Mouse (Mus musculus): ENCODE data around the gene Frmd4b. TPM values are rescaled to one million over a fixed set of nuclear protein-coding genes. Genes with fewer than 3 reads are reported as not detected.

The Frmd4b gene
- polyA plus RNA-seq, 1 experiment from 2014 or later, result 39.4 TPM

GRCm38 (mm10) chr6:97517616-97518235 lies 99.6 kb downstream of the Frmd4b start:
- H3K27me3 ChIP-seq, result 0 out of 2 replicates have a peak, but pooled peaks cover 5% of the 10 kb centered on the region
- H3K4me2 ChIP-seq, result no peak overlapping the region
- no peaks in the 10 kb centered on the region for H3K36me3 ChIP-seq (replicated peaks)
- no peak overlapping the region for H3K4me3 ChIP-seq (replicated peaks)
- no peak for ATAC-seq (ENCODE audit: low FRiP score)
- no peak overlapping the region for H3K9ac ChIP-seq
- WGBS, result 58% methylated on average over 12 of the region's 12 CpGs
- H3K9me3 ChIP-seq, result no peaks in the 10 kb centered on the region
- H3K27ac ChIP-seq, result no peak overlapping the region
- peaks cover 24% of the 10 kb centered on the region for H3K4me1 ChIP-seq

- Histone ChIP-seq H3K9ac (no peak overlapping the region), H3K27me3 (0 out of 2 replicates have a peak, but pooled peaks cover 5% of the 10 kb centered on the region), H3K9me3 (no peaks in the 10 kb centered on the region), H3K27ac (no peak overlapping the region), H3K36me3 (replicated peaks) (no peaks in the 10 kb centered on the region), H3K4me1 (peaks cover 24% of the 10 kb centered on the region), H3K4me3 (replicated peaks) (no peak overlapping the region), H3K4me2 (no peak overlapping the region)
- no peak for ATAC-seq (ENCODE audit: low FRiP score)
- 85% methylated on average over 5 of the region's 5 CpGs for WGBS
Observed at GRCm38 (mm10) chr6:97516941-97517340, 100.4 kb downstream of the Frmd4b start.

- WGBS, result 46% methylated on average over 8 of the region's 8 CpGs
- Histone ChIP-seq H3K4me2 (no peak overlapping the region), H3K4me1 (no peaks in the 10 kb centered on the region; the same call in 1 of the 2 replicates), H3K27me3 (no peaks in the 10 kb centered on the region), H3K9ac (no peak overlapping the region), H3K36me3 (replicated peaks) (no peaks in the 10 kb centered on the region), H3K9me3 (no peaks in the 10 kb centered on the region), H3K4me3 (replicated peaks) (no peak overlapping the region), H3K27ac (no peak overlapping the region)
- ATAC-seq (ENCODE audit: low FRiP score), result no peak
Observed at GRCm38 (mm10) chr6:97510771-97511170, 106.6 kb downstream of the Frmd4b start.

DNA sequence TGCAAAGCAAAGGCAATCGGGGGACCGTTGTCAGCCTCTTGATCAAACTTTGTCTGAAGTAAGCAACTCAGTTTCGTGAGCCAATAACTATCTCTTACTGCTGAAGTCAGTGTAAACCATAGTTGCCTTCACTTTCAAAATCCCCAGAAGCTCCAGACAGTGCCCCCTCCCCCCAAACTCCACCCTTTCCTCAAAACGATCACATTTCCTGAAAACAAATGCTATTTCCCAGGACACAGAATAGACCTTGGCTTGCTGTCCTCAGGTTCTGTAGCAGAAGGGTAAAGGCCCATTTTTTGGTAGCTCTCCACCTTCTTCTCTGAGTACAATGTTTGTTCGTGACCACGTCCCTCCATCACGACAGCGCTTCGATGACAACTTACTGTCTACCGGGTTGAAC lies 107.9 kb downstream of the Frmd4b start:
- Histone ChIP-seq H3K36me3 (replicated peaks) (no peaks in the 10 kb centered on the region), H3K27ac (no peak overlapping the region), H3K9ac (no peak overlapping the region), H3K27me3 (no peaks in the 10 kb centered on the region), H3K4me1 (no peaks in the 10 kb centered on the region; the same call in 1 of the 2 replicates), H3K4me2 (no peak overlapping the region), H3K4me3 (replicated peaks) (no peak overlapping the region), H3K9me3 (no peaks in the 10 kb centered on the region)
- ATAC-seq (ENCODE audit: low FRiP score), result no peak
- WGBS, result 92% methylated on average over 10 of the region's 10 CpGs

GRCm38 (mm10) chr6:97508480-97508879 lies 108.9 kb downstream of the Frmd4b start:
- Histone ChIP-seq H3K27ac (no peak overlapping the region), H3K27me3 (no peaks in the 10 kb centered on the region), H3K4me1 (no peaks in the 10 kb centered on the region; the same call in 1 of the 2 replicates), H3K4me2 (no peak overlapping the region), H3K36me3 (replicated peaks) (no peaks in the 10 kb centered on the region), H3K9ac (no peak overlapping the region), H3K4me3 (replicated peaks) (no peak overlapping the region), H3K9me3 (no peaks in the 10 kb centered on the region)
- WGBS, result 84% methylated on average over 6 of the region's 6 CpGs
- ATAC-seq (ENCODE audit: low FRiP score), result no peak

GRCm38 (mm10) chr6:97507893-97508292 lies 109.4 kb downstream of the Frmd4b start:
- H3K4me2 ChIP-seq, result no peak overlapping the region
- no peaks in the 10 kb centered on the region; the same call in 1 of the 2 replicates for H3K4me1 ChIP-seq
- whole genome bisulfite sequencing, result 79% methylated on average over 3 of the region's 3 CpGs
- ATAC-seq (ENCODE audit: low FRiP score), result no peak
- no peak overlapping the region for H3K9ac ChIP-seq
- no peaks in the 10 kb centered on the region for H3K36me3 ChIP-seq (replicated peaks)
- no peak overlapping the region for H3K4me3 ChIP-seq (replicated peaks)
- H3K27ac ChIP-seq, result no peak overlapping the region
- H3K27me3 ChIP-seq, result no peaks in the 10 kb centered on the region
- H3K9me3 ChIP-seq, result no peaks in the 10 kb centered on the region

DNA sequence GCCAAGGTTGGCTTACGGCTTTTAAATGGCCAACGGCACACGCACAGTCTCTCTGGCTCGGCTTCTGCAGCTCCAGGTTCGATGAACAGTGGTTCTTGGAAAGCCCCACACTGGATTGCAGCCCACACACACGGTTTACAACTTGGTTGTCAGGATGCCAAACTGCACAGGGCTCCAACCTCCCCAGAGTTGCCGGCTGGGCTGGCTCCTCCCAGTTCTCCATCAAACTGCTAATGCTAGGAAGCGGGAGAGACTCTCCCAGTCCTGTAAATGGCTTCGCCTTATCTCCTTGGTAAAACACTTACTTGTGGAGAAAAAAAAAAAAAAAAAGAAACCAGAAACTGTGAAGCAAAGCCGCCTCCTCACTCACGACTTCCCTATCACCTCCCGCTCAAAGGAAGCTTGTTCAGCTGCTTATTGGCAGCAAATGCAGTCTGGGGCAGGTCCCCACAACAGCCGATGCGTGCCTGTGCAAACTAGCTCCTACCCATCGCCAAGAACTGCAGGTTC lies 111.1 kb downstream of the Frmd4b start:
- Histone ChIP-seq H3K4me2 (no peak overlapping the region), H3K27me3 (no peaks in the 10 kb centered on the region), H3K9me3 (no peaks in the 10 kb centered on the region), H3K4me3 (replicated peaks) (no peak overlapping the region), H3K9ac (no peak overlapping the region), H3K27ac (no peak overlapping the region), H3K36me3 (replicated peaks) (no peaks in the 10 kb centered on the region), H3K4me1 (no peaks in the 10 kb centered on the region)
- ATAC-seq (ENCODE audit: low FRiP score), result no peak
- 65% methylated on average over 15 of the region's 15 CpGs for WGBS

DNA sequence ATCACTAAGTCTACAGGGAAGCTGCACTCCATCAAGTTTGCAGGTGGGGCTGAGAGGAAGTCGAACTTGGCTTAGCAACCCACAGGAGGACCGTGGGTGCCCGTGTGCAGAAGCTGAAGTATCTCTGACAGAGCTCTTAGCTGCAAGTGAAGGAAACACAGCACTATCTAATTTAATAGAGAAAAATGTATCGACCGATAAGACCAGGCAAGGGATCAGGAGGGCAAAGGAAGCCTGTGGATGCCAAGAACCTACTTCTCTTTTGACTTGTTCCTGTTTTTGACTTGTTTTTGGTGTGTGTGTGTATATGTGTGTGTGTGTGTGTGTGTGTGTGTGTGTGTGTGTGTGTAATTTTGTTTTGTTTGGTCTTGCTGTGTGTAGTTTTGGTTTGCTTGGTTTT lies 112.7 kb downstream of the Frmd4b start:
- no peak for ATAC-seq (ENCODE audit: low FRiP score)
- H3K9me3 ChIP-seq, result no peaks in the 10 kb centered on the region
- H3K9ac ChIP-seq, result no peak overlapping the region
- H3K4me2 ChIP-seq, result no peak overlapping the region
- H3K36me3 ChIP-seq (replicated peaks), result no peaks in the 10 kb centered on the region
- no peak overlapping the region for H3K27ac ChIP-seq
- no peaks in the 10 kb centered on the region for H3K27me3 ChIP-seq
- WGBS, result 92% methylated on average over 5 of the region's 5 CpGs
- H3K4me3 ChIP-seq (replicated peaks), result no peak overlapping the region
- H3K4me1 ChIP-seq, result no peaks in the 10 kb centered on the region

GRCm38 (mm10) chr6:97501000-97501399 lies 116.3 kb downstream of the Frmd4b start:
- Histone ChIP-seq H3K9ac (no peak overlapping the region), H3K27ac (no peak overlapping the region), H3K36me3 (replicated peaks) (no peaks in the 10 kb centered on the region), H3K4me3 (replicated peaks) (no peak overlapping the region), H3K27me3 (no peaks in the 10 kb centered on the region), H3K4me1 (no peaks in the 10 kb centered on the region), H3K4me2 (no peak overlapping the region), H3K9me3 (no peaks in the 10 kb centered on the region)
- no peak for ATAC-seq (ENCODE audit: low FRiP score)
- 89% methylated on average over 7 of the region's 7 CpGs for WGBS

GRCm38 (mm10) chr6:97500246-97500645 lies 117.1 kb downstream of the Frmd4b start:
- no peaks in the 10 kb centered on the region for H3K36me3 ChIP-seq (replicated peaks)
- H3K27me3 ChIP-seq, result no peaks in the 10 kb centered on the region
- no peaks in the 10 kb centered on the region for H3K4me1 ChIP-seq
- H3K9ac ChIP-seq, result no peak overlapping the region
- H3K4me2 ChIP-seq, result no peak overlapping the region
- WGBS, result 90% methylated on average over 6 of the region's 6 CpGs
- ATAC-seq (ENCODE audit: low FRiP score), result no peak
- no peak overlapping the region for H3K4me3 ChIP-seq (replicated peaks)
- H3K9me3 ChIP-seq, result no peaks in the 10 kb centered on the region
- H3K27ac ChIP-seq, result no peak overlapping the region

DNA sequence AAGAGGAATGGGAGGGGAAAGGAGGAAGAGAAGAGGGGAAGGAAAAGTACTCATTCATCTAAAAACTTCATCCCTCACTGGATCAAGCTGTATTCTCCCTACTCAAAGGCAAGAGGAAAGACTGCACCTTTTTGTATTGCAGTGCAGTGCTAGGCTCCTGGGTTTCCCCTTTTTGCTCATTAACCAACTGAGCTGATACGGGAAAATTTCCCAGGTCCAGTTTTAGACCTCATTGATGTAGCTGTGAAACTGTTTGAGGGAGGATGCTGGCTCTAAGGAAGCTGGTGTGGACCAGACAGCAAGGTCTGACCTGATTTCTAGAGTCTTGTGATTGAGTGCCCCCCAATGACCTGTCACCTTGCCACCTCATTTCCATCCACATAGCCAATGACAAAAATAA lies 121.3 kb downstream of the Frmd4b start:
- Histone ChIP-seq H3K4me2 (no peak overlapping the region), H3K27me3 (no peaks in the 10 kb centered on the region), H3K4me3 (replicated peaks) (no peak overlapping the region), H3K9ac (no peak overlapping the region), H3K4me1 (no peaks in the 10 kb centered on the region), H3K27ac (no peak overlapping the region), H3K36me3 (replicated peaks) (no peaks in the 10 kb centered on the region), H3K9me3 (no peaks in the 10 kb centered on the region)
- WGBS, result 83% methylated on average over 1 of the region's 1 CpGs
- ATAC-seq (ENCODE audit: low FRiP score), result no peak

- Histone ChIP-seq H3K4me3 (replicated peaks) (no peak overlapping the region), H3K4me1 (peaks cover 19% of the 10 kb centered on the region), H3K9me3 (no peaks in the 10 kb centered on the region), H3K4me2 (no peak overlapping the region), H3K27ac (no peak overlapping the region), H3K27me3 (peaks cover 30% of the 10 kb centered on the region), H3K9ac (no peak overlapping the region), H3K36me3 (replicated peaks) (no peaks in the 10 kb centered on the region)
- 89% methylated on average over 5 of the region's 5 CpGs for WGBS
- no peak for ATAC-seq (ENCODE audit: low FRiP score)
Observed at GRCm38 (mm10) chr6:97491065-97491464, 126.3 kb downstream of the Frmd4b start.

DNA sequence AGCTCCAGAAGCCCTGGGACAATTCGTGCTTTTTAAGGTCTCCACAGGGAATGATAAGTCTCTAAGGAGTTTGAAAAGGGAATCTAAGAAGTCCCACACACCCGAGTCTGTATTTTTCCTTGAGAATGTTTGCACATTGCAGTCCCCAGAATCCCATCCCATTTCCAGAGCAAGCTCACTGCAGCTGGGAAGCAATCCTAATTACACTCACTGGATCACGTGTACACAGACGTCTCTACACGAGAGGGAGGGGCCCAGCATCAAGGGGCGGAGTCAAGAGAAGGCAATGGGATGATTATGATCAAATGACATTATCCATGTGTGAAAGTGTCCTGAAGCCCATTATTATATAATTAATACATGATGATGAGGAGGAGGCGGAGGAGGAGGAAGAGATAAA lies 128.5 kb downstream of the Frmd4b start:
- 0 out of 2 replicates have a peak, but pooled peaks have one; percentile 55 for ATAC-seq (ENCODE audit: low FRiP score)
- H3K4me1 ChIP-seq, result peaks cover 19% of the 10 kb centered on the region
- H3K4me3 ChIP-seq (replicated peaks), result no peak overlapping the region
- H3K9ac ChIP-seq, result no peak overlapping the region
- peaks cover 36% of the 10 kb centered on the region for H3K27me3 ChIP-seq
- 32% methylated on average over 7 of the region's 7 CpGs for WGBS
- no peaks in the 10 kb centered on the region for H3K36me3 ChIP-seq (replicated peaks)
- peak overlapping the region; percentile 99; the same call in 1 of the 2 replicates for H3K4me2 ChIP-seq
- H3K9me3 ChIP-seq, result no peaks in the 10 kb centered on the region
- H3K27ac ChIP-seq, result no peak overlapping the region
